Mouse (Mus musculus): ENCODE results near the gene Gm5148.

Gene Gm5148

GRCm38 (mm10) chr3:37706439-37706838 lies 17.9 kb downstream of the Gm5148 start:
- in situ Hi-C loops (cut with MboI; ENCODE audit: low pct_unique_long_range_greater_than_20kb in 1 of 2, low sequenced_read_pairs in 2 of 2, unreplicated experiment in 1 of 2) = no loop called here

- in situ Hi-C loops (cut with MboI; ENCODE audit: low pct_unique_long_range_greater_than_20kb in 1 of 2, low sequenced_read_pairs in 2 of 2, unreplicated experiment in 1 of 2) = no loop called here
Observed at GRCm38 (mm10) chr3:37705436-37705835, 18.9 kb downstream of the Gm5148 start.

- in situ Hi-C loops (cut with MboI; ENCODE audit: low pct_unique_long_range_greater_than_20kb in 1 of 2, low sequenced_read_pairs in 2 of 2, unreplicated experiment in 1 of 2) = no loop called here
Observed at GRCm38 (mm10) chr3:37704701-37705279, 19.5 kb downstream of the Gm5148 start.

- in situ Hi-C loops (cut with MboI; ENCODE audit: low pct_unique_long_range_greater_than_20kb in 1 of 2, low sequenced_read_pairs in 2 of 2, unreplicated experiment in 1 of 2) = no loop called here
Observed at GRCm38 (mm10) chr3:37703066-37703465, 21.2 kb downstream of the Gm5148 start.

- in situ Hi-C loops (cut with MboI; ENCODE audit: low pct_unique_long_range_greater_than_20kb in 1 of 2, low sequenced_read_pairs in 2 of 2, unreplicated experiment in 1 of 2) = no loop called here
Observed at GRCm38 (mm10) chr3:37693552-37693951, 30.7 kb downstream of the Gm5148 start.

- in situ Hi-C loops (cut with MboI; ENCODE audit: low pct_unique_long_range_greater_than_20kb in 1 of 2, low sequenced_read_pairs in 2 of 2, unreplicated experiment in 1 of 2) = no loop called here
Observed at GRCm38 (mm10) chr3:37692945-37693344, 31.3 kb downstream of the Gm5148 start.

GRCm38 (mm10) chr3:37687158-37687980 lies 36.9 kb downstream of the Gm5148 start:
- in situ Hi-C loops (cut with MboI; ENCODE audit: low pct_unique_long_range_greater_than_20kb in 1 of 2, low sequenced_read_pairs in 2 of 2, unreplicated experiment in 1 of 2) = no loop called here

- in situ Hi-C loops (cut with MboI; ENCODE audit: low pct_unique_long_range_greater_than_20kb in 1 of 2, low sequenced_read_pairs in 2 of 2, unreplicated experiment in 1 of 2) = no loop called here
Observed at GRCm38 (mm10) chr3:37686751-37687150, 37.5 kb downstream of the Gm5148 start.

- in situ Hi-C loops (cut with MboI; ENCODE audit: low pct_unique_long_range_greater_than_20kb in 1 of 2, low sequenced_read_pairs in 2 of 2, unreplicated experiment in 1 of 2) = no loop called here
Observed at GRCm38 (mm10) chr3:37686219-37686618, 38.1 kb downstream of the Gm5148 start.

- in situ Hi-C loops (cut with MboI; ENCODE audit: low pct_unique_long_range_greater_than_20kb in 1 of 2, low sequenced_read_pairs in 2 of 2, unreplicated experiment in 1 of 2) = no loop called here
Observed at GRCm38 (mm10) chr3:37676291-37676690, 48.0 kb downstream of the Gm5148 start.

GRCm38 (mm10) chr3:37675056-37675525 lies 49.2 kb downstream of the Gm5148 start:
- in situ Hi-C loops (cut with MboI; ENCODE audit: low pct_unique_long_range_greater_than_20kb in 1 of 2, low sequenced_read_pairs in 2 of 2, unreplicated experiment in 1 of 2) = no loop called here

GRCm38 (mm10) chr3:37673513-37674261 lies 50.6 kb downstream of the Gm5148 start:
- in situ Hi-C loops (cut with MboI; ENCODE audit: low pct_unique_long_range_greater_than_20kb in 1 of 2, low sequenced_read_pairs in 2 of 2, unreplicated experiment in 1 of 2) = no loop called here

- in situ Hi-C loops (cut with MboI; ENCODE audit: low pct_unique_long_range_greater_than_20kb in 1 of 2, low sequenced_read_pairs in 2 of 2, unreplicated experiment in 1 of 2) = no loop called here
Observed at GRCm38 (mm10) chr3:37672266-37673040, 51.8 kb downstream of the Gm5148 start.

GRCm38 (mm10) chr3:37669100-37669499 lies 55.2 kb downstream of the Gm5148 start:
- in situ Hi-C loops (cut with MboI; ENCODE audit: low pct_unique_long_range_greater_than_20kb in 1 of 2, low sequenced_read_pairs in 2 of 2, unreplicated experiment in 1 of 2) = no loop called here

- in situ Hi-C loops (cut with MboI; ENCODE audit: low pct_unique_long_range_greater_than_20kb in 1 of 2, low sequenced_read_pairs in 2 of 2, unreplicated experiment in 1 of 2) = no loop called here
Observed at GRCm38 (mm10) chr3:37668652-37669051, 55.6 kb downstream of the Gm5148 start.

- in situ Hi-C loops (cut with MboI; ENCODE audit: low pct_unique_long_range_greater_than_20kb in 1 of 2, low sequenced_read_pairs in 2 of 2, unreplicated experiment in 1 of 2) = no loop called here
Observed at GRCm38 (mm10) chr3:37667736-37668135, 56.6 kb downstream of the Gm5148 start.

- in situ Hi-C loops (cut with MboI; ENCODE audit: low pct_unique_long_range_greater_than_20kb in 1 of 2, low sequenced_read_pairs in 2 of 2, unreplicated experiment in 1 of 2) = no loop called here
Observed at GRCm38 (mm10) chr3:37667119-37667467, 57.2 kb downstream of the Gm5148 start.

GRCm38 (mm10) chr3:37666291-37667118 lies 57.8 kb downstream of the Gm5148 start:
- in situ Hi-C loops (cut with MboI; ENCODE audit: low pct_unique_long_range_greater_than_20kb in 1 of 2, low sequenced_read_pairs in 2 of 2, unreplicated experiment in 1 of 2) = no loop called here
